In genomic region chr2:168081933-168082306, GRCm38 (mm10) we compare ENCODE assay signal across 8 mouse cellular contexts. TPM values are rescaled to one million over a fixed set of nuclear protein-coding genes. Genes with fewer than 3 reads are reported as not detected.
A peak's percentile ranks its signal among the peaks of the same experiment; 100 is the strongest.
DNase-seq lines count a peak whose midpoint lies in the region; ATAC-seq and TF ChIP-seq lines count a peak whose summit lies in the region.

No protein-coding gene starts in this region.

- intact Hi-C loops in gastrocnemius, adult 2 months (cut with DNase I), result no loop called here

- H3K4me1 ChIP-seq in thymus, adult 2 months (replicated peaks; ENCODE audit: control insufficient read depth, insufficient read depth, low read length), result peaks cover 14% of the 10 kb centered on the region
- peaks cover 50% of the 10 kb centered on the region for H3K4me1 ChIP-seq in liver, embryonic 13.5 days (replicated peaks)

- no peaks in the 10 kb centered on the region for H3K9me3 ChIP-seq in liver, embryonic 13.5 days (replicated peaks)

- H3K4me2 ChIP-seq in liver, embryonic 13.5 days, result peak overlapping the region; percentile 99

- TF ChIP-seq CTCF in gastrocnemius, adult 2 months (IDR thresholded peaks at IDR 0.05), result no peak
- TF ChIP-seq CTCF in thymus, adult 2 months (IDR thresholded peaks at IDR 0.05; ENCODE audit: borderline replicate concordance, control insufficient read depth, extremely low read depth, insufficient read depth, low read length, poor library complexity), result no peak

- 6% methylated on average over 14 of the region's 14 CpGs for WGBS in thymus, adult 2 months
- 5% methylated on average over 14 of the region's 14 CpGs for WGBS in liver, embryonic 13.5 days (ENCODE audit: insufficient replicate concordance)

- ATAC-seq in liver, embryonic 13.5 days (ENCODE audit: low read depth), result no peak

- H3K27me3 ChIP-seq in thymus, adult 2 months (ENCODE audit: control insufficient read depth, insufficient read depth, low read length), result peaks cover 5% of the 10 kb centered on the region
- H3K27me3 ChIP-seq in liver, embryonic 13.5 days, result peaks cover 58% of the 10 kb centered on the region

- no peaks in the 10 kb centered on the region for H3K36me3 ChIP-seq in thymus, adult 2 months (ENCODE audit: control insufficient read depth, insufficient read depth, low read length)
- no peaks in the 10 kb centered on the region for H3K36me3 ChIP-seq in liver, embryonic 13.5 days

- TF ChIP-seq POLR2A in thymus, adult 2 months (IDR thresholded peaks at IDR 0.05; ENCODE audit: control insufficient read depth, extremely low read depth, insufficient read depth, low read length, poor library complexity), result no peak

- no peak overlapping the region for H3K27ac ChIP-seq in gastrocnemius, adult 2 months
- H3K27ac ChIP-seq in thymus, adult 2 months (ENCODE audit: control insufficient read depth, insufficient read depth, low read length), result no peak overlapping the region
- H3K27ac ChIP-seq in liver, embryonic 13.5 days, result no peak overlapping the region

- peak overlapping the region; percentile 82 for H3K9ac ChIP-seq in liver, embryonic 13.5 days

- H3K4me3 ChIP-seq in gastrocnemius, adult 2 months, result peak overlapping the region; percentile 92
- peak overlapping the region; percentile 58 for H3K4me3 ChIP-seq in thymus, adult 2 months (ENCODE audit: control insufficient read depth, insufficient read depth, low read length)
- peak overlapping the region; percentile 76 for H3K4me3 ChIP-seq in liver, embryonic 13.5 days (replicated peaks)

- no peak for DNase-seq in gastrocnemius, adult 2 months
- DNase-seq in gastrocnemius, postnatal 10 days, result no peak
- DNase-seq in thymus, adult 2 months, result no peak
- no peak for DNase-seq in thymus, postnatal 25 days
- DNase-seq in liver, embryonic 13.5 days, result no peak
- no peak for DNase-seq in urinary bladder, postnatal 4 days (ENCODE audit: low spot score in 2 of 2)
- DNase-seq in left cerebral cortex, adult 18-20 months (ENCODE audit: low spot score in 2 of 2), result no peak
- no peak for DNase-seq in adrenal gland, postnatal 4 days (ENCODE audit: low spot score in 2 of 2)

RNA-seq across cellular contexts. Expression of gene Pard6b, which starts 1.1 kb away (rescaled TPM):
- total RNA-seq in gastrocnemius, adult 2 months (2021), result 1 to 10 TPM in 1 of 2 experiments, under 1 TPM in 1; 0.66 to 1.7 TPM
- total RNA-seq in gastrocnemius, postnatal 10 days (2021), result under 1 TPM; 0.85 to 0.93 TPM
- polyA plus RNA-seq in thymus, adult 2 months (2012; rRNA removed), result 3.4 and 4.2 TPM in 2 replicates
- 2.2 and 2.9 TPM in 2 replicates for polyA plus RNA-seq in liver, embryonic 13.5 days (2015; fragmentation: Nextera tagmentation; extraction: Ambion mirVana)
- 1 to 10 TPM; 5.5 to 5.7 TPM for total RNA-seq in left cerebral cortex, adult 18-20 months (2021)
- 1 to 10 TPM; 2.7 to 9.6 TPM for total RNA-seq in adrenal gland, postnatal 4 days (2021)
